Mouse (Mus musculus): ENCODE results near the gene Mdga1. TPM values are rescaled to one million over a fixed set of nuclear protein-coding genes. Genes with fewer than 3 reads are reported as not detected.

Gene Mdga1
- polyA plus RNA-seq, 2 experiments: 0.75 to 1.7 TPM

DNA sequence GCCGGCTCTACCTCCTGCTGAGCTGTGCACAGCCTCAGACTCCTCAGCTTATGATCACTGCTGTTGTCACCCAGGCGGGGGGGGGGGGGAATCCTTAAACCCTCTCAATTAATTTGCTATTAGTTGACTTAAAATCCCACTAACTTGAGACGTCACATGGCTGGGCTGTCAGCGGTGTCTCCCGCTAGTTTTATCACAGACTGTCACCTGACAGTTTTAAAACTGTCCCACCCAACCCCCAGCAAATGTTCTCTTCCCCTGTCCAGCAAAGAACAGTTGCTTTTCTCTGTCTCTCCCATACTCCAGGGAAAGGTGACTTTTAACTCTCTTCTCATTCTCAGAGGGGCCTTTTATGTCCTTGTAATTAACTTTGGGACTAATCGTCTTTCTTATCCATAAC, 115.5 kb downstream of the Mdga1 start:
- H3K36me3 ChIP-seq (replicated peaks; ENCODE audit: control insufficient read depth, insufficient read depth, low read depth): no peaks in the 10 kb centered on the region
- H3K4me1 ChIP-seq (replicated peaks; ENCODE audit: control insufficient read depth in 2 of 2, insufficient read depth in 2 of 2, low read length in 1 of 2): peaks cover 59 to 68% of the 10 kb centered on the region in 2 experiments
- no peak overlapping the region for H3K4me3 ChIP-seq (ENCODE audit: insufficient read depth in 1 of 2, low read depth in 2 of 2, low read length in 2 of 2)
- peak; percentile 73 for TF ChIP-seq EP300 (IDR thresholded peaks at IDR 0.05; ENCODE audit: low read depth)
- TF ChIP-seq CTCF (IDR thresholded peaks at IDR 0.05; ENCODE audit: low read depth): no peak
- ATAC-seq (ENCODE audit: insufficient read depth) (peak; percentile 68), DNase-seq (ENCODE audit: low read depth in 3 of 3, low spot score in 3 of 3) (peak; percentile 53 to 59 (median 56))
- H3K9me3 ChIP-seq (ENCODE audit: control insufficient read depth, low read length): no peaks in the 10 kb centered on the region
- 19% methylated on average over 6 of the region's 6 CpGs for WGBS (ENCODE audit: insufficient replicate concordance)
- H3K9ac ChIP-seq (replicated peaks): peak overlapping the region; percentile 56
- peak overlapping the region; percentile 42 for H3K4me2 ChIP-seq (ENCODE audit: low read depth)
- H3K27ac ChIP-seq: peak overlapping the region; percentile 52
- H3K27me3 ChIP-seq (ENCODE audit: control insufficient read depth, insufficient read depth, low read length): no peaks in the 10 kb centered on the region

- DNase-seq (ENCODE audit: low read depth in 3 of 3, low spot score in 3 of 3) (no peak), ATAC-seq (ENCODE audit: insufficient read depth) (no peak)
- no peak overlapping the region for H3K4me2 ChIP-seq (ENCODE audit: low read depth)
- WGBS (ENCODE audit: insufficient replicate concordance): 63% methylated on average over 8 of the region's 8 CpGs
- no peaks in the 10 kb centered on the region for H3K36me3 ChIP-seq (replicated peaks; ENCODE audit: control insufficient read depth, insufficient read depth, low read depth)
- TF ChIP-seq CTCF (IDR thresholded peaks at IDR 0.05; ENCODE audit: low read depth) (no peak), EP300 (IDR thresholded peaks at IDR 0.05; ENCODE audit: low read depth) (no peak)
- no peak overlapping the region for H3K4me3 ChIP-seq (ENCODE audit: insufficient read depth in 1 of 2, low read depth in 2 of 2, low read length in 2 of 2)
- no peaks in the 10 kb centered on the region for H3K9me3 ChIP-seq (ENCODE audit: control insufficient read depth, low read length)
- H3K27me3 ChIP-seq (ENCODE audit: control insufficient read depth, insufficient read depth, low read length): no peaks in the 10 kb centered on the region
- peaks cover 54 to 61% of the 10 kb centered on the region in 2 experiments for H3K4me1 ChIP-seq (replicated peaks; ENCODE audit: control insufficient read depth in 2 of 2, insufficient read depth in 2 of 2, low read length in 1 of 2)
- H3K9ac ChIP-seq (replicated peaks): no peak overlapping the region
- no peak overlapping the region; the same call in 1 of the 2 replicates for H3K27ac ChIP-seq
Measured at GRCm38 (mm10) chr17:29852846-29853486, 116.9 kb downstream of the Mdga1 start.

DNA sequence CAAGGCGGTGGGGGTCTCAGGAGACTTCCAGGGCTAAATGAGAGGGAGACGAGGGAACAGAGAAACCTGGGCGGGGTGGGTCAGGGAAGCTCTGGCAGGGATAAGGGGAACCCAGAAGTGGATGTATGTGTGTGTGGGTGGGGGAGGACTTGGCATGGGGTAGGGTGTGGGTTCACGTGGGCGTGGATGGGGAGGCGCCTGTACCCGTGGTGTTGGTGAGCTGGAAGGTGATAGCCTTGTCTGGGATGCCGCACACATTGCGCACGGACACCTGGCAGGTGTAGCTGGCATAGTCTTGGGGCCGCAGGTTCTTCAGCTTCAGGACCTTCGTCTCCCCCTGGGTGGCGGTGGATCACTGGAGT, 120.5 kb downstream of the Mdga1 start:
- TF ChIP-seq EP300 (IDR thresholded peaks at IDR 0.05; ENCODE audit: low read depth): no peak
- no peak for TF ChIP-seq CTCF (IDR thresholded peaks at IDR 0.05; ENCODE audit: low read depth)
- no peak overlapping the region for H3K9ac ChIP-seq (replicated peaks)
- ATAC-seq (ENCODE audit: insufficient read depth) (peak; percentile 58; the same call in 1 of the 2 replicates), DNase-seq (ENCODE audit: low read depth in 3 of 3, low spot score in 3 of 3) (no peak)
- WGBS (ENCODE audit: insufficient replicate concordance): 64% methylated on average over 13 of the region's 13 CpGs
- peaks cover 20 to 26% of the 10 kb centered on the region in 2 experiments for H3K4me1 ChIP-seq (replicated peaks; ENCODE audit: control insufficient read depth in 2 of 2, insufficient read depth in 2 of 2, low read length in 1 of 2)
- H3K4me3 ChIP-seq (ENCODE audit: insufficient read depth in 1 of 2, low read depth in 2 of 2, low read length in 2 of 2): no peak overlapping the region
- no peaks in the 10 kb centered on the region for H3K36me3 ChIP-seq (replicated peaks; ENCODE audit: control insufficient read depth, insufficient read depth, low read depth)
- H3K27ac ChIP-seq: no peak overlapping the region
- H3K27me3 ChIP-seq (ENCODE audit: control insufficient read depth, insufficient read depth, low read length): no peaks in the 10 kb centered on the region
- no peaks in the 10 kb centered on the region for H3K9me3 ChIP-seq (ENCODE audit: control insufficient read depth, low read length)
- no peak overlapping the region for H3K4me2 ChIP-seq (ENCODE audit: low read depth)

- DNase-seq (ENCODE audit: low read depth in 3 of 3, low spot score in 3 of 3): peak; percentile 63 to 69 (median 64)
- Histone ChIP-seq H3K4me2 (ENCODE audit: low read depth) (no peak overlapping the region), H3K4me1 (replicated peaks; ENCODE audit: control insufficient read depth in 2 of 2, insufficient read depth in 2 of 2, low read length in 1 of 2) (peaks cover 15 to 21% of the 10 kb centered on the region in 2 experiments), H3K27ac (no peak overlapping the region), H3K36me3 (replicated peaks; ENCODE audit: control insufficient read depth, insufficient read depth, low read depth) (no peaks in the 10 kb centered on the region), H3K4me3 (ENCODE audit: insufficient read depth in 1 of 2, low read depth in 2 of 2, low read length in 2 of 2) (no peak overlapping the region), H3K9me3 (ENCODE audit: control insufficient read depth, low read length) (no peaks in the 10 kb centered on the region), H3K9ac (replicated peaks) (no peak overlapping the region), H3K27me3 (ENCODE audit: control insufficient read depth, insufficient read depth, low read length) (no peaks in the 10 kb centered on the region)
- ATAC-seq (ENCODE audit: insufficient read depth): peak; percentile 59
- TF ChIP-seq CTCF (IDR thresholded peaks at IDR 0.05; ENCODE audit: low read depth) (peak; percentile 97), EP300 (IDR thresholded peaks at IDR 0.05; ENCODE audit: low read depth) (no peak)
- WGBS (ENCODE audit: insufficient replicate concordance): 33% methylated on average over 17 of the region's 17 CpGs
Measured at GRCm38 (mm10) chr17:29848793-29849435, 121.0 kb downstream of the Mdga1 start.

GRCm38 (mm10) chr17:29847291-29847690, 122.6 kb downstream of the Mdga1 start:
- 65% methylated on average over 8 of the region's 8 CpGs for WGBS (ENCODE audit: insufficient replicate concordance)
- H3K27ac ChIP-seq: no peak overlapping the region
- H3K36me3 ChIP-seq (replicated peaks; ENCODE audit: control insufficient read depth, insufficient read depth, low read depth): no peaks in the 10 kb centered on the region
- no peaks in the 10 kb centered on the region for H3K9me3 ChIP-seq (ENCODE audit: control insufficient read depth, low read length)
- TF ChIP-seq EP300 (IDR thresholded peaks at IDR 0.05; ENCODE audit: low read depth) (no peak), CTCF (IDR thresholded peaks at IDR 0.05; ENCODE audit: low read depth) (no peak)
- no peak overlapping the region for H3K4me3 ChIP-seq (ENCODE audit: insufficient read depth in 1 of 2, low read depth in 2 of 2, low read length in 2 of 2)
- ATAC-seq (ENCODE audit: insufficient read depth) (no peak), DNase-seq (ENCODE audit: low read depth in 3 of 3, low spot score in 3 of 3) (no peak)
- H3K4me2 ChIP-seq (ENCODE audit: low read depth): no peak overlapping the region
- no peak overlapping the region for H3K9ac ChIP-seq (replicated peaks)
- no peaks in the 10 kb centered on the region for H3K27me3 ChIP-seq (ENCODE audit: control insufficient read depth, insufficient read depth, low read length)
- H3K4me1 ChIP-seq (replicated peaks; ENCODE audit: control insufficient read depth in 2 of 2, insufficient read depth in 2 of 2, low read length in 1 of 2): peaks cover 12 to 15% of the 10 kb centered on the region in 2 experiments
